Mouse (Mus musculus) cerebellum, adult 9-10 months (tissue): Measurements from ENCODE around the gene E130114P18Rik.
A peak's percentile ranks its signal among the peaks of the same experiment; 100 is the strongest.

Experiments used
- DNase-seq: peaks from one replicate; pipeline ENCODE4 v3.0.0; 2022

The E130114P18Rik gene

GRCm38 (mm10) chr4:97751030-97751482 is 26.8 kb downstream of the E130114P18Rik start:
- peak; percentile 93 for DNase-seq

GRCm38 (mm10) chr4:97750401-97750800 is 27.5 kb downstream of the E130114P18Rik start:
- DNase-seq: no peak

GRCm38 (mm10) chr4:97746106-97746900 is 31.6 kb downstream of the E130114P18Rik start:
- no peak for DNase-seq

GRCm38 (mm10) chr4:97745296-97746105 is 32.4 kb downstream of the E130114P18Rik start:
- DNase-seq: peak; percentile 83

GRCm38 (mm10) chr4:97743932-97744331 is 33.9 kb downstream of the E130114P18Rik start:
- DNase-seq: no peak

GRCm38 (mm10) chr4:97733392-97733791 is 44.5 kb downstream of the E130114P18Rik start:
- no peak for DNase-seq

- DNase-seq: no peak
Observed at GRCm38 (mm10) chr4:97730416-97730815, 47.5 kb downstream of the E130114P18Rik start.

- DNase-seq: no peak
Observed at GRCm38 (mm10) chr4:97729999-97730398, 47.9 kb downstream of the E130114P18Rik start.

GRCm38 (mm10) chr4:97728520-97728919 is 49.4 kb downstream of the E130114P18Rik start:
- DNase-seq: no peak

GRCm38 (mm10) chr4:97723374-97723773 is 54.5 kb downstream of the E130114P18Rik start:
- no peak for DNase-seq

GRCm38 (mm10) chr4:97722666-97723065 is 55.2 kb downstream of the E130114P18Rik start:
- DNase-seq: no peak

- DNase-seq: no peak
Observed at GRCm38 (mm10) chr4:97714616-97715015, 63.3 kb downstream of the E130114P18Rik start.

GRCm38 (mm10) chr4:97714101-97714615 is 63.7 kb downstream of the E130114P18Rik start:
- no peak for DNase-seq

- no peak for DNase-seq
Observed at GRCm38 (mm10) chr4:97712547-97712946, 65.3 kb downstream of the E130114P18Rik start.

GRCm38 (mm10) chr4:97710048-97710765 is 67.7 kb downstream of the E130114P18Rik start:
- DNase-seq: no peak

- DNase-seq: no peak
Observed at GRCm38 (mm10) chr4:97707373-97708152, 70.3 kb downstream of the E130114P18Rik start.

GRCm38 (mm10) chr4:97696684-97697615 is 80.9 kb downstream of the E130114P18Rik start:
- no peak for DNase-seq

GRCm38 (mm10) chr4:97695414-97696040 is 82.4 kb downstream of the E130114P18Rik start:
- no peak for DNase-seq

- DNase-seq: no peak
Observed at GRCm38 (mm10) chr4:97693931-97694330, 83.9 kb downstream of the E130114P18Rik start.

- DNase-seq: no peak
Observed at GRCm38 (mm10) chr4:97693054-97693453, 84.8 kb downstream of the E130114P18Rik start.
